Mouse (Mus musculus) liver, embryonic 12.5 days (tissue): Measurements from ENCODE around the gene Vrk2. TPM values are rescaled to one million over a fixed set of nuclear protein-coding genes. Genes with fewer than 3 reads are reported as not detected.

Experiments
- ATAC-seq: fragments of 200-750 bp; cut with Nextera tagmentation; 2 replicates; pipeline ENCODE4 v1.8.0; 2017; ENCODE audit warnings: moderate number of reproducible peaks, mild to moderate bottlenecking, moderate library complexity
- H3K27ac ChIP-seq: fragments of 300-500 bp; sonication (generic); 2 replicates; pipeline ENCODE4 v1.5.1; 2016; ENCODE audit warnings: mild to moderate bottlenecking
- H3K27me3 ChIP-seq: fragments of 300-500 bp; sonication (generic); replicated peaks from 2 replicates; pipeline ENCODE4 v1.6.1; 2016; ENCODE audit warnings: mild to moderate bottlenecking, moderate library complexity
- H3K36me3 ChIP-seq: fragments of 300-500 bp; sonication (generic); 2 replicates; pipeline ENCODE4 v1.6.1; 2016; ENCODE audit warnings: mild to moderate bottlenecking, moderate library complexity
- H3K4me1 ChIP-seq: fragments of 300-500 bp; sonication (generic); 2 replicates; pipeline ENCODE4 v1.6.1; 2016
- H3K4me2 ChIP-seq: fragments of 300-500 bp; sonication (generic); 2 replicates; pipeline ENCODE4 v1.6.1; 2016; ENCODE audit warnings: mild to moderate bottlenecking, moderate library complexity
- H3K4me3 ChIP-seq: fragments of 300-500 bp; sonication (generic); 2 replicates; pipeline ENCODE4 v1.5.1; 2016; ENCODE audit warnings: mild to moderate bottlenecking, moderate library complexity
- H3K9ac ChIP-seq: fragments of 300-500 bp; sonication (generic); 2 replicates; pipeline ENCODE4 v1.6.1; 2016; ENCODE audit warnings: mild to moderate bottlenecking, moderate library complexity
- H3K9me3 ChIP-seq: fragments of 300-500 bp; sonication (generic); replicated peaks from 2 replicates; pipeline ENCODE4 v1.6.1; 2016; ENCODE audit warnings: mild to moderate bottlenecking, moderate library complexity
- WGBS: fragments of 180-500 bp; shearing (Covaris S2); methylation state at CpG from one replicate; pipeline ENCODE4 v1.1.7; 2016; ENCODE audit not compliant: insufficient replicate concordance; 5-methylcytosine and 5-hydroxymethylcytosine counted together
- polyA plus RNA-seq: library from polyadenylated mRNA; unstranded; fragments of >200 nt; fragmentation: Nextera tagmentation; extraction: Ambion mirVana; gene quantifications from 2 replicates; pipeline ENCODE4 v1.2.1, GENCODE M21; 2016

The Vrk2 gene
- 26.5 and 26.7 TPM in 2 replicates for polyA plus RNA-seq

GRCm38 (mm10) chr11:26593061-26594059, at the start of gene Vrk2, which contains the start of gene Gm6899:
Vrk2 (minus strand) TSS chr11:26593999.
Gm6899 (plus strand) TSS chr11:26593241.
- ATAC-seq, result peak; percentile 99
- Histone ChIP-seq H3K27me3 (no peaks in the 10 kb centered on the region), H3K4me1 (peaks cover 43% of the 10 kb centered on the region), H3K9me3 (no peaks in the 10 kb centered on the region), H3K27ac (peak within 1 kb of the TSS; percentile 95), H3K9ac (peak within 1 kb of the TSS; percentile 93), H3K4me3 (peak within 1 kb of the TSS; percentile 83), H3K4me2 (peak within 1 kb of the TSS; percentile 77), H3K36me3 (peaks cover 26% of the 10 kb centered on the region)
- WGBS, result under 1% methylated on average over 60 of the region's 60 CpGs

- Histone ChIP-seq H3K27ac (no peak overlapping the region), H3K9ac (no peak overlapping the region), H3K27me3 (no peaks in the 10 kb centered on the region), H3K36me3 (no peaks in the 10 kb centered on the region), H3K4me2 (no peak overlapping the region), H3K4me1 (no peaks in the 10 kb centered on the region), H3K9me3 (no peaks in the 10 kb centered on the region), H3K4me3 (no peak overlapping the region)
- WGBS, result 73% methylated on average over 1 of the region's 1 CpGs
- no peak for ATAC-seq
Observed at GRCm38 (mm10) chr11:26642141-26642540, 48.3 kb upstream of the Vrk2 start.

- no peaks in the 10 kb centered on the region for H3K9me3 ChIP-seq
- no peaks in the 10 kb centered on the region for H3K27me3 ChIP-seq
- WGBS, result 19% methylated on average over 8 of the region's 8 CpGs
- peak; percentile 61 for ATAC-seq
- H3K9ac ChIP-seq, result no peak overlapping the region
- H3K4me2 ChIP-seq, result peak overlapping the region; percentile 18; the same call in 1 of the 2 replicates
- no peak overlapping the region for H3K4me3 ChIP-seq
- no peak overlapping the region for H3K27ac ChIP-seq
- H3K4me1 ChIP-seq, result no peaks in the 10 kb centered on the region
- H3K36me3 ChIP-seq, result no peaks in the 10 kb centered on the region
Observed at GRCm38 (mm10) chr11:26640314-26640785, 46.6 kb upstream of the Vrk2 start.

- Histone ChIP-seq H3K9ac (no peak overlapping the region), H3K4me1 (no peaks in the 10 kb centered on the region), H3K36me3 (no peaks in the 10 kb centered on the region), H3K27ac (no peak overlapping the region), H3K4me2 (no peak overlapping the region), H3K9me3 (no peaks in the 10 kb centered on the region), H3K27me3 (no peaks in the 10 kb centered on the region), H3K4me3 (no peak overlapping the region)
- ATAC-seq, result no peak
- 60% methylated on average over 1 of the region's 1 CpGs for WGBS
Observed at GRCm38 (mm10) chr11:26636239-26636638, 42.4 kb upstream of the Vrk2 start.

GRCm38 (mm10) chr11:26622727-26623126, 28.9 kb upstream of the Vrk2 start:
- Histone ChIP-seq H3K9ac (no peak overlapping the region), H3K9me3 (no peaks in the 10 kb centered on the region), H3K36me3 (no peaks in the 10 kb centered on the region), H3K27ac (no peak overlapping the region), H3K4me1 (no peaks in the 10 kb centered on the region), H3K4me3 (no peak overlapping the region), H3K4me2 (no peak overlapping the region), H3K27me3 (no peaks in the 10 kb centered on the region)
- ATAC-seq, result no peak
- 64% methylated on average over 5 of the region's 5 CpGs for WGBS

GRCm38 (mm10) chr11:26618475-26619223, 24.9 kb upstream of the Vrk2 start:
- no peak overlapping the region for H3K9ac ChIP-seq
- no peaks in the 10 kb centered on the region for H3K27me3 ChIP-seq
- no peaks in the 10 kb centered on the region for H3K9me3 ChIP-seq
- no peak overlapping the region for H3K27ac ChIP-seq
- WGBS, result 54% methylated on average over 2 of the region's 2 CpGs
- no peaks in the 10 kb centered on the region for H3K36me3 ChIP-seq
- ATAC-seq, result no peak
- H3K4me1 ChIP-seq, result no peaks in the 10 kb centered on the region
- no peak overlapping the region for H3K4me2 ChIP-seq
- no peak overlapping the region for H3K4me3 ChIP-seq

GRCm38 (mm10) chr11:26608795-26609194, 15.0 kb upstream of the Vrk2 start:
- Histone ChIP-seq H3K27ac (no peak overlapping the region), H3K9me3 (no peaks in the 10 kb centered on the region), H3K4me2 (no peak overlapping the region), H3K4me1 (no peaks in the 10 kb centered on the region), H3K9ac (no peak overlapping the region), H3K4me3 (no peak overlapping the region), H3K36me3 (no peaks in the 10 kb centered on the region), H3K27me3 (no peaks in the 10 kb centered on the region)
- WGBS, result 68% methylated on average over 10 of the region's 10 CpGs
- ATAC-seq, result no peak

- 88% methylated on average over 1 of the region's 1 CpGs for WGBS
- Histone ChIP-seq H3K9ac (no peak overlapping the region), H3K27me3 (no peaks in the 10 kb centered on the region), H3K4me1 (peaks cover 9% of the 10 kb centered on the region), H3K36me3 (no peaks in the 10 kb centered on the region), H3K4me2 (no peak overlapping the region), H3K27ac (no peak overlapping the region), H3K9me3 (no peaks in the 10 kb centered on the region), H3K4me3 (no peak overlapping the region)
- ATAC-seq, result no peak
Observed at GRCm38 (mm10) chr11:26604061-26604655, 10.4 kb upstream of the Vrk2 start.

GRCm38 (mm10) chr11:26601571-26602175, 7.9 kb upstream of the Vrk2 start:
- no peak for ATAC-seq
- no peak overlapping the region for H3K4me3 ChIP-seq

GRCm38 (mm10) chr11:26600692-26601091, 6.9 kb upstream of the Vrk2 start:
- H3K4me3 ChIP-seq, result no peak overlapping the region
- no peak for ATAC-seq
- no peak overlapping the region for H3K27ac ChIP-seq
- no peaks in the 10 kb centered on the region for H3K36me3 ChIP-seq
- 53% methylated on average over 4 of the region's 4 CpGs for WGBS
- no peak overlapping the region for H3K9ac ChIP-seq
- H3K9me3 ChIP-seq, result no peaks in the 10 kb centered on the region
- no peaks in the 10 kb centered on the region for H3K27me3 ChIP-seq
- H3K4me2 ChIP-seq, result no peak overlapping the region
- peaks cover 39% of the 10 kb centered on the region for H3K4me1 ChIP-seq

More at GRCm38 (mm10) chr11:26601571-26602175, 7.9 kb upstream of the Vrk2 start:
- H3K4me1 ChIP-seq, result peaks cover 31% of the 10 kb centered on the region
- H3K9ac ChIP-seq, result no peak overlapping the region
- H3K9me3 ChIP-seq, result no peaks in the 10 kb centered on the region
- no peak overlapping the region for H3K4me2 ChIP-seq
- 70% methylated on average over 2 of the region's 2 CpGs for WGBS
- no peak overlapping the region for H3K27ac ChIP-seq
- no peaks in the 10 kb centered on the region for H3K27me3 ChIP-seq
- no peaks in the 10 kb centered on the region for H3K36me3 ChIP-seq

- Histone ChIP-seq H3K4me3 (no peak overlapping the region), H3K27ac (peak overlapping the region; percentile 63; the same call in 1 of the 2 replicates), H3K36me3 (no peaks in the 10 kb centered on the region), H3K4me2 (peak overlapping the region; percentile 32; the same call in 1 of the 2 replicates), H3K27me3 (no peaks in the 10 kb centered on the region), H3K4me1 (peaks cover 52% of the 10 kb centered on the region), H3K9me3 (no peaks in the 10 kb centered on the region), H3K9ac (no peak overlapping the region)
- WGBS, result 33% methylated on average over 1 of the region's 1 CpGs
- peak; percentile 89 for ATAC-seq
Observed at GRCm38 (mm10) chr11:26598876-26599275, 5.1 kb upstream of the Vrk2 start.
